Mouse (Mus musculus) embryonic facial prominence, embryonic 11.5 days (tissue): ENCODE results near the gene Galr3. TPM values are rescaled to one million over a fixed set of nuclear protein-coding genes. Genes with fewer than 3 reads are reported as not detected.

ENCODE experiments used
- ATAC-seq: fragments of 200-750 bp; cut with Nextera tagmentation; replicated peaks from 2 replicates; pipeline ENCODE4 v1.8.0; 2017; ENCODE audit warnings: low read depth; ENCODE audit not compliant: insufficient number of reproducible peaks, low FRiP score, low TSS enrichment
- DNase-seq: peaks from one replicate; pipeline ENCODE4 v3.0.0-alpha.2; 2015; ENCODE audit warnings: low spot score
- H3K27ac ChIP-seq: fragments of 300-500 bp; sonication (generic); replicated peaks from 2 replicates; pipeline ENCODE4 v1.5.1; 2014; ENCODE audit warnings: mild to moderate bottlenecking, low read depth, low read length, control low read depth
- H3K27me3 ChIP-seq: fragments of 300-500 bp; sonication (generic); 2 replicates; pipeline ENCODE4 v1.6.1; 2014; ENCODE audit warnings: mild to moderate bottlenecking, low read length, moderate library complexity, mixed read lengths; ENCODE audit not compliant: control insufficient read depth, insufficient read depth
- H3K36me3 ChIP-seq: fragments of 300-500 bp; sonication (generic); replicated peaks from 2 replicates; pipeline ENCODE4 v1.6.1; 2014; ENCODE audit warnings: low read depth, mild to moderate bottlenecking, low read length, moderate library complexity, mixed read lengths; ENCODE audit not compliant: control insufficient read depth, insufficient read depth
- H3K4me1 ChIP-seq: fragments of 300-500 bp; sonication (generic); 2 replicates; pipeline ENCODE4 v1.6.1; 2014; ENCODE audit warnings: low read length, mixed read lengths; ENCODE audit not compliant: control insufficient read depth, insufficient read depth
- H3K4me2 ChIP-seq: fragments of 300-500 bp; sonication (generic); 2 replicates; pipeline ENCODE4 v1.6.1; 2014; ENCODE audit warnings: low read depth, mild to moderate bottlenecking, control low read depth, low read length, moderate library complexity
- H3K4me3 ChIP-seq: fragments of 300-500 bp; sonication (generic); 2 replicates; pipeline ENCODE4 v1.5.1; 2014; ENCODE audit warnings: low read depth, low read length, control low read depth
- H3K9ac ChIP-seq: fragments of 300-500 bp; sonication (generic); replicated peaks from 2 replicates; pipeline ENCODE4 v1.6.1; 2014; ENCODE audit warnings: mild to moderate bottlenecking, control low read depth, low read length
- H3K9me3 ChIP-seq: fragments of 300-500 bp; sonication (generic); replicated peaks from 2 replicates; pipeline ENCODE4 v1.6.1; 2016; ENCODE audit warnings: mild to moderate bottlenecking, low read length, inconsistent platforms, mixed read lengths; ENCODE audit not compliant: control insufficient read depth
- WGBS: fragments of 180-500 bp; shearing (Covaris S2); extraction: QIAGEN DNeasy Blood & Tissue Kit; methylation state at CpG from one replicate; pipeline ENCODE4 v1.1.7; 2014; 5-methylcytosine and 5-hydroxymethylcytosine counted together
- polyA plus RNA-seq: library from polyadenylated mRNA; unstranded; fragments of >200 nt; fragmentation: Nextera tagmentation; extraction: Ambion mirVana; gene quantifications from 2 replicates; pipeline ENCODE4 v1.2.1, GENCODE M21; 2014

Galr3 gene
- polyA plus RNA-seq, 1 experiment from 2014 or later, result not detected

DNA sequence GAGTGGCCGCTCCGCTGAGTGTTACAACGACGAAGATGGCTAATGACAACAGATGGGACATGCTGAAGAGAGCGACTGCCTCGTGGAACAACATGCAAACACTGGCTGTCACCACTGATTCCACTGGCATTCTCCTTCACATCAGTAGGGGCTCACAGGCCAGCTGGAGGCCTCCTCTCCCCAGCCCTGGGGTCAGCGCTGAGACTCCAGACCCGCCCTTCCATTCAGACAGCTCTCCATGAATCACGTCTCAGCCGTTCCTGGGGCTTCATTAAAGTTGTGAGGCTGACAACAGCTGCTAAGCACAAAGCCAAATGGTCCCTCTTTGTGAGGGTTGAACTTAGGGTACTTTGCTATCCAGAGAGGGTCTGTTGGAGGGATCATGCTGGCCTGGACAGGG is 30.1 kb upstream of the Galr3 start:
- no peak for DNase-seq
- no peaks in the 10 kb centered on the region for H3K9me3 ChIP-seq
- H3K27me3 ChIP-seq, result no peaks in the 10 kb centered on the region
- no peak overlapping the region for H3K4me3 ChIP-seq
- ATAC-seq, result no peak
- H3K4me2 ChIP-seq, result no peak overlapping the region
- H3K4me1 ChIP-seq, result no peaks in the 10 kb centered on the region
- no peak overlapping the region for H3K27ac ChIP-seq
- no peaks in the 10 kb centered on the region; the same call in 1 of the 2 replicates for H3K36me3 ChIP-seq
- 58% methylated on average over 10 of the region's 10 CpGs for WGBS
- H3K9ac ChIP-seq, result no peak overlapping the region

GRCm38 (mm10) chr15:79013382-79013781 is 28.3 kb upstream of the Galr3 start:
- Histone ChIP-seq H3K4me1 (no peaks in the 10 kb centered on the region), H3K9me3 (no peaks in the 10 kb centered on the region), H3K27me3 (no peaks in the 10 kb centered on the region), H3K36me3 (no peaks in the 10 kb centered on the region), H3K27ac (no peak overlapping the region), H3K4me3 (no peak overlapping the region), H3K4me2 (no peak overlapping the region), H3K9ac (no peak overlapping the region)
- DNase-seq (no peak), ATAC-seq (no peak)
- WGBS, result 71% methylated on average over 7 of the region's 7 CpGs

- Histone ChIP-seq H3K27ac (no peak overlapping the region), H3K9me3 (no peaks in the 10 kb centered on the region), H3K9ac (no peak overlapping the region), H3K27me3 (no peaks in the 10 kb centered on the region), H3K4me3 (no peak overlapping the region), H3K4me2 (no peak overlapping the region), H3K4me1 (no peaks in the 10 kb centered on the region), H3K36me3 (no peaks in the 10 kb centered on the region)
- WGBS, result 58% methylated on average over 4 of the region's 4 CpGs
- DNase-seq (no peak), ATAC-seq (no peak)
These were observed 23.5 kb upstream of the Galr3 start for GRCm38 (mm10) chr15:79018191-79018590.

DNA sequence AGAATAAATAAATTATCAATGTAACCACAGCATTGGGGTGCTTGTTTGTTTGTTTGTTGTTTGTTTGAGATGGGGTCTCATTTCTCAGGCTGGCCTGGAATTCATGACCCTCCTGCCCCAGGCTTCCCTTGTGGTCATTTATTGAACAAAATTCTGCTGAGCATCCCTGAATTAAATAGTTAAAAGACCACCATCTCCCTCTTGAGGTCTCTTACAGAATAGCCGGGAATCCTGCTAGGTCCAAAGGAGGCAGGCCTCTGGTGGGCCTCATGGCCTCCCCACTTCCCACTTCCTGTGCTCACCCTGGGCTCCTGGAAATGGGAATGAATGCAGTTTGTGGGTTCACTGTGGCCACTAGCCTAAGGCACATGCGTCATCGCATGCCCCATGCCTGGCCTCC is 22.8 kb upstream of the Galr3 start:
- no peaks in the 10 kb centered on the region for H3K36me3 ChIP-seq
- H3K27ac ChIP-seq, result no peak overlapping the region
- no peak overlapping the region for H3K9ac ChIP-seq
- WGBS, result 64% methylated on average over 3 of the region's 3 CpGs
- H3K4me3 ChIP-seq, result no peak overlapping the region
- no peak for ATAC-seq
- no peak overlapping the region for H3K4me2 ChIP-seq
- no peaks in the 10 kb centered on the region for H3K27me3 ChIP-seq
- peak; percentile 57 for DNase-seq
- no peaks in the 10 kb centered on the region for H3K9me3 ChIP-seq
- no peaks in the 10 kb centered on the region for H3K4me1 ChIP-seq

- no peaks in the 10 kb centered on the region for H3K9me3 ChIP-seq
- WGBS, result 65% methylated on average over 10 of the region's 10 CpGs
- no peak overlapping the region for H3K9ac ChIP-seq
- no peak overlapping the region for H3K4me3 ChIP-seq
- H3K4me1 ChIP-seq, result peaks cover 2% of the 10 kb centered on the region; the same call in 1 of the 2 replicates
- H3K36me3 ChIP-seq, result no peaks in the 10 kb centered on the region
- H3K4me2 ChIP-seq, result no peak overlapping the region
- ATAC-seq (no peak), DNase-seq (no peak)
- no peaks in the 10 kb centered on the region for H3K27me3 ChIP-seq
- no peak overlapping the region for H3K27ac ChIP-seq
These were observed 18.9 kb upstream of the Galr3 start for GRCm38 (mm10) chr15:79022671-79023230.

DNA sequence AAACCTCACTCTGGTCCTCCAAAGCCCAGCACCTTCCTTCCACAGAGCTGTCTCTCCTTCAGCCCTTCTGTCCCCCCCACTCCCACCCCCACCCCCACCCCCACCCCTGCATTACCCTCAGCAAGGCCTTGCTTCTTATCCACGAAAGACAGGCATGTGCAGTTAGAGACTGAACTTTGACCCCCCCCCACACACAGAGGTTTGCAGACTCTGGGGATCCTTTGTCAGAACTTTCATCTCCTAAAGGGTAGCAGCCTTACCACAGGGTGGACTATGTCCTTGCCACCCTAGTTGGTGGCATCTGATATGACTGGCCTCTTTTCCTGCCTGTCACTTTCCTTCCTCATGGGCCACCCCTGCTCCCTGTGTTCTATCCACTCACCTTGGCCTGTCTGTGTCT is 18.3 kb upstream of the Galr3 start:
- Histone ChIP-seq H3K27me3 (no peaks in the 10 kb centered on the region), H3K4me3 (no peak overlapping the region), H3K4me1 (peaks cover 2% of the 10 kb centered on the region; the same call in 1 of the 2 replicates), H3K9me3 (no peaks in the 10 kb centered on the region), H3K27ac (no peak overlapping the region), H3K36me3 (no peaks in the 10 kb centered on the region), H3K4me2 (no peak overlapping the region), H3K9ac (no peak overlapping the region)
- ATAC-seq, result no peak
- DNase-seq, result no peak
- 60% methylated on average over 1 of the region's 1 CpGs for WGBS

- 0 out of 2 replicates have a peak overlapping the region, but pooled peaks have one; percentile 41 for H3K9ac ChIP-seq
- peak; percentile 37 for DNase-seq
- WGBS, result 10% methylated on average over 15 of the region's 18 CpGs
- no peak overlapping the region for H3K4me3 ChIP-seq
- ATAC-seq, result no peak
- H3K9me3 ChIP-seq, result no peaks in the 10 kb centered on the region
- H3K27me3 ChIP-seq, result no peaks in the 10 kb centered on the region
- peaks cover 2% of the 10 kb centered on the region; the same call in 1 of the 2 replicates for H3K4me1 ChIP-seq
- H3K27ac ChIP-seq, result no peak overlapping the region
- no peaks in the 10 kb centered on the region for H3K36me3 ChIP-seq
- H3K4me2 ChIP-seq, result peak overlapping the region; percentile 21; the same call in 1 of the 2 replicates
These were observed 15.9 kb upstream of the Galr3 start for GRCm38 (mm10) chr15:79025687-79026308.

DNA sequence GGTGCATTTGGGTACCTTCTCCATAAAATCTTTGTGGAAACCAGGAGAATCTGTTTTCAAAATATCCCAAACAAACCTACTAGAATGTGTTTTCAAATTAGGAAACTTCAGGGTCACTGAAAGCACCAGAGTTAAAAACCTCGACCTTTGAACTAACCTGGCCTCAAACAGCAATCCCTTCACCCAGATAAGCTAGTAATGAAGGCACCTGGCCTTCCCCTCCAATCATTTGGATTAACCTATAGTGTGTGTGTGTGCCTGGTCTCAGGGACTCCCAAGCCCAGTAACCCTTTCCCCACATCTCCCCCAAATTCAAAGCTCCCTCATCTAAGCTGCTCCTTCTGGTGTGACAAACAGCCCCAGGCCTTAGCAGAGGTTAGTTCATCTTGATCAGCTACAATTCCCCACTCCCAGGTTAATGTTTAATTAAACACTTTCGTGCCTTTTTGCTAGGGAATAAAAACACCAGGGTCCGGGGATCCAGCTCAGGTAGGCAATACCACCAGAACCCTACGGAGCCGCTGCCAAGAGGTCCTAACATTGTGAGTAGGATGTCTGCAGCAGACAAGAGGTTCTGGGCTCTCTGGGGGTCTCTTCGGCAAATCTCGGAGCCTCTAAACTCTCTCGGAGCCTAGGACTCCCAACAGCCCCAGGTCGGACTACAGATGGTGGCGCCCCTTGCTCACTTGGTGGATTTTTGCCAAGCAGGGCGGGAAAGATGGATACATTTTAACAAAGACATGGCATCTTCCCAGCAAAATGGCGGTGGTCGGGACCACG is 15.0 kb upstream of the Galr3 start:
- no peak overlapping the region for H3K4me3 ChIP-seq
- WGBS, result 46% methylated on average over 14 of the region's 14 CpGs
- no peaks in the 10 kb centered on the region for H3K36me3 ChIP-seq
- peaks cover 5% of the 10 kb centered on the region; the same call in 1 of the 2 replicates for H3K4me1 ChIP-seq
- no peaks in the 10 kb centered on the region for H3K27me3 ChIP-seq
- no peaks in the 10 kb centered on the region for H3K9me3 ChIP-seq
- no peak for DNase-seq
- H3K27ac ChIP-seq, result no peak overlapping the region
- peak overlapping the region; percentile 93 for H3K4me2 ChIP-seq
- peak overlapping the region; percentile 100; the same call in 1 of the 2 replicates for H3K9ac ChIP-seq
- no peak for ATAC-seq
